Mouse (Mus musculus): ENCODE results near the gene Adcy1. TPM values are rescaled to one million over a fixed set of nuclear protein-coding genes. Genes with fewer than 3 reads are reported as not detected.

Gene Adcy1
- polyA plus RNA-seq (2017; shearing (Covaris generic)) = under 1 TPM in 1 of 2 experiments, not detected in 1; 0.18 TPM

GRCm38 (mm10) chr11:7063001-7063584 lies at the start of gene Adcy1:
Gene Adcy1 (plus strand): TSS chr11:7063489.

GRCm38 (mm10) chr11:7188469-7188868 lies 125.2 kb downstream of the Adcy1 start, which contains the start of gene Gm11985:
Gene Gm11985 (minus strand): TSS chr11:7188569.

GRCm38 (mm10) chr11:7197491-7197941 lies 134.2 kb downstream of the Adcy1 start, which contains the start of gene Igfbp1:
Gene Igfbp1 (plus strand): TSS chr11:7197782.

GRCm38 (mm10) chr11:7213501-7214341 lies 150.4 kb downstream of the Adcy1 start, which contains the start of gene Igfbp3:
Gene Igfbp3 (minus strand): TSS chr11:7213923.

Other genes starting within 250 kb of the Adcy1 start
- gene Gm11983, start 225.8 kb upstream of the Adcy1 start, polyA plus RNA-seq (2017; shearing (Covaris generic)) = not detected
- not detected for gene Gm11985, start 125.1 kb downstream of the Adcy1 start, polyA plus RNA-seq (2017; shearing (Covaris generic))
- gene Igfbp1, start 134.3 kb downstream of the Adcy1 start, polyA plus RNA-seq (2017; shearing (Covaris generic)) = not detected
- not detected for gene Igfbp3, start 150.4 kb downstream of the Adcy1 start, polyA plus RNA-seq (2017; shearing (Covaris generic))

Measured in activated CD4-positive, CD25-positive, alpha-beta regulatory T cell (primary cell).